Mouse (Mus musculus): ENCODE results near the gene Cfap73.

- TF ChIP-seq EP300 (optimal IDR thresholded peaks at IDR 0.05) = no peak
- TF ChIP-seq CTCF (IDR thresholded peaks at IDR 0.05; ENCODE audit: low read depth) = 0 out of 2 replicates have a peak, but pooled peaks have one; percentile 22
Measured at GRCm38 (mm10) chr5:120649374-120649933, 15.4 kb upstream of the Cfap73 start.

Measured in stomach, postnatal 0 days (tissue).